Mouse (Mus musculus) liver, embryonic 13.5 days (tissue): ENCODE data around the gene Pex11g. TPM values are rescaled to one million over a fixed set of nuclear protein-coding genes. Genes with fewer than 3 reads are reported as not detected.

Experiments used
- ATAC-seq: fragments of 200-750 bp; cut with Nextera tagmentation; 2 replicates; pipeline ENCODE4 v1.8.0; 2017; ENCODE audit warnings: low read depth, mild to moderate bottlenecking, moderate number of reproducible peaks, moderate library complexity
- DNase-seq: peaks from one replicate; pipeline ENCODE4 v3.0.0; 2022
- H3K27ac ChIP-seq: fragments of 300-500 bp; sonication (generic); 2 replicates; pipeline ENCODE4 v1.5.1; 2015; ENCODE audit warnings: moderate library complexity, mild to moderate bottlenecking, inconsistent platforms
- H3K27me3 ChIP-seq: fragments of 300-500 bp; sonication (generic); 2 replicates; pipeline ENCODE4 v1.6.1; 2015; ENCODE audit warnings: mild to moderate bottlenecking, inconsistent platforms
- H3K36me3 ChIP-seq: fragments of 300-500 bp; sonication (generic); 2 replicates; pipeline ENCODE4 v1.6.1; 2015; ENCODE audit warnings: mild to moderate bottlenecking, inconsistent platforms
- H3K4me1 ChIP-seq: fragments of 300-500 bp; sonication (generic); replicated peaks from 2 replicates; pipeline ENCODE4 v1.6.1; 2015; ENCODE audit warnings: inconsistent platforms
- H3K4me2 ChIP-seq: fragments of 300-500 bp; sonication (generic); 2 replicates; pipeline ENCODE4 v1.6.1; 2015; ENCODE audit warnings: inconsistent platforms, mild to moderate bottlenecking, moderate library complexity
- H3K4me3 ChIP-seq: fragments of 300-500 bp; sonication (generic); replicated peaks from 2 replicates; pipeline ENCODE4 v1.5.1; 2015; ENCODE audit warnings: mild to moderate bottlenecking, inconsistent platforms
- H3K9ac ChIP-seq: fragments of 300-500 bp; sonication (generic); 2 replicates; pipeline ENCODE4 v1.6.1; 2015; ENCODE audit warnings: mild to moderate bottlenecking, inconsistent platforms
- H3K9me3 ChIP-seq: fragments of 300-500 bp; sonication (generic); replicated peaks from 2 replicates; pipeline ENCODE4 v1.6.1; 2016; ENCODE audit warnings: inconsistent platforms
- WGBS: fragments of 180-500 bp; shearing (Covaris S2); methylation state at CpG from one replicate; pipeline ENCODE4 v1.1.7; 2015; ENCODE audit not compliant: insufficient replicate concordance; 5-methylcytosine and 5-hydroxymethylcytosine counted together
- polyA plus RNA-seq: library from polyadenylated mRNA; unstranded; fragments of >200 nt; fragmentation: Nextera tagmentation; extraction: Ambion mirVana; gene quantifications from 2 replicates; pipeline ENCODE4 v1.2.1, GENCODE M21; 2015

Gene Pex11g
- polyA plus RNA-seq, 1 experiment from 2014 or later = 4.8 TPM

- H3K4me3 ChIP-seq = no peak overlapping the region
- H3K36me3 ChIP-seq = 0 out of 2 replicates have a peak, but pooled peaks cover under 1% of the 10 kb centered on the region
- H3K9ac ChIP-seq = no peak overlapping the region
- no peak overlapping the region for H3K4me2 ChIP-seq
- peaks cover 86% of the 10 kb centered on the region for H3K4me1 ChIP-seq
- ATAC-seq (no peak), DNase-seq (no peak)
- no peak overlapping the region for H3K27ac ChIP-seq
- no peaks in the 10 kb centered on the region for H3K9me3 ChIP-seq
- WGBS = 40% methylated on average over 4 of the region's 4 CpGs
- H3K27me3 ChIP-seq = no peaks in the 10 kb centered on the region
These were observed 52.2 kb downstream of the Pex11g start for GRCm38 (mm10) chr8:3415259-3415658.

GRCm38 (mm10) chr8:3414639-3415190 is 52.8 kb downstream of the Pex11g start:
- Histone ChIP-seq H3K4me3 (no peak overlapping the region), H3K36me3 (no peaks in the 10 kb centered on the region), H3K27me3 (no peaks in the 10 kb centered on the region), H3K27ac (no peak overlapping the region), H3K9ac (no peak overlapping the region), H3K4me2 (no peak overlapping the region), H3K9me3 (no peaks in the 10 kb centered on the region), H3K4me1 (peaks cover 90% of the 10 kb centered on the region)
- ATAC-seq (no peak), DNase-seq (no peak)
- 74% methylated on average over 6 of the region's 6 CpGs for WGBS

GRCm38 (mm10) chr8:3412816-3413215 is 54.7 kb downstream of the Pex11g start:
- H3K4me3 ChIP-seq = no peak overlapping the region

GRCm38 (mm10) chr8:3411901-3412301 is 55.6 kb downstream of the Pex11g start:
- H3K4me3 ChIP-seq = no peak overlapping the region
- no peaks in the 10 kb centered on the region for H3K36me3 ChIP-seq
- WGBS = 19% methylated on average over 7 of the region's 7 CpGs
- no peaks in the 10 kb centered on the region for H3K9me3 ChIP-seq
- peak overlapping the region; percentile 10; the same call in 1 of the 2 replicates for H3K9ac ChIP-seq
- H3K4me1 ChIP-seq = peaks cover 94% of the 10 kb centered on the region
- H3K27me3 ChIP-seq = no peaks in the 10 kb centered on the region
- peak overlapping the region; percentile 44 for H3K4me2 ChIP-seq
- peak; percentile 72 for DNase-seq
- H3K27ac ChIP-seq = peak overlapping the region; percentile 77
- peak; percentile 85 for ATAC-seq

More at GRCm38 (mm10) chr8:3412816-3413215, 54.7 kb downstream of the Pex11g start:
- Histone ChIP-seq H3K9ac (no peak overlapping the region), H3K4me1 (peaks cover 94% of the 10 kb centered on the region), H3K9me3 (no peaks in the 10 kb centered on the region), H3K36me3 (no peaks in the 10 kb centered on the region), H3K4me2 (no peak overlapping the region), H3K27me3 (no peaks in the 10 kb centered on the region), H3K27ac (peak overlapping the region; percentile 37; the same call in 1 of the 2 replicates)
- WGBS = 71% methylated on average over 1 of the region's 1 CpGs
- ATAC-seq = no peak
- no peak for DNase-seq

GRCm38 (mm10) chr8:3411085-3411484 is 56.4 kb downstream of the Pex11g start:
- peaks cover 95% of the 10 kb centered on the region for H3K4me1 ChIP-seq
- peak; percentile 41 for ATAC-seq
- no peaks in the 10 kb centered on the region for H3K27me3 ChIP-seq
- H3K36me3 ChIP-seq = no peaks in the 10 kb centered on the region
- H3K9ac ChIP-seq = no peak overlapping the region
- peak overlapping the region; percentile 44 for H3K4me2 ChIP-seq
- peak; percentile 57 for DNase-seq
- H3K4me3 ChIP-seq = no peak overlapping the region
- no peaks in the 10 kb centered on the region for H3K9me3 ChIP-seq
- WGBS = 33% methylated on average over 2 of the region's 2 CpGs
- peak overlapping the region; percentile 77 for H3K27ac ChIP-seq

- 39% methylated on average over 3 of the region's 3 CpGs for WGBS
- peaks cover 60% of the 10 kb centered on the region for H3K4me1 ChIP-seq
- peak overlapping the region; percentile 13 for H3K4me2 ChIP-seq
- H3K9me3 ChIP-seq = no peaks in the 10 kb centered on the region
- H3K27me3 ChIP-seq = no peaks in the 10 kb centered on the region
- DNase-seq (peak; percentile 27), ATAC-seq (peak; percentile 63)
- H3K36me3 ChIP-seq = no peaks in the 10 kb centered on the region
- no peak overlapping the region for H3K27ac ChIP-seq
- no peak overlapping the region for H3K4me3 ChIP-seq
- no peak overlapping the region for H3K9ac ChIP-seq
These were observed 60.1 kb downstream of the Pex11g start for GRCm38 (mm10) chr8:3407417-3407816.

Other genes starting within 250 kb of the Pex11g start
- 12.8 and 13.2 TPM in 2 replicates for gene Insr, start 188.1 kb downstream of the Pex11g start, polyA plus RNA-seq
- gene A430078G23Rik, start 114.3 kb downstream of the Pex11g start, polyA plus RNA-seq = 0.53 and 0.62 TPM in 2 replicates
- gene Arhgef18, start 74.7 kb downstream of the Pex11g start, polyA plus RNA-seq = 2.2 and 2.3 TPM in 2 replicates
- not detected in 2 replicates for gene Tex45, start 3.2 kb upstream of the Pex11g start, polyA plus RNA-seq
- gene Zfp358, start 25.5 kb upstream of the Pex11g start, polyA plus RNA-seq = 4.4 and 5.2 TPM in 2 replicates
- 19.8 and 19.9 TPM in 2 replicates for gene Mcoln1, start 32.8 kb upstream of the Pex11g start, polyA plus RNA-seq
- 10.6 and 12.4 TPM in 2 replicates for gene Pnpla6, start 47.7 kb upstream of the Pex11g start, polyA plus RNA-seq
- 2.5 and 2.8 TPM in 2 replicates for gene C330021F23Rik, start 100.3 kb upstream of the Pex11g start, polyA plus RNA-seq
- 1.3 and 1.4 TPM in 2 replicates for gene Camsap3, start 119.6 kb upstream of the Pex11g start, polyA plus RNA-seq
- 34.9 and 35.3 TPM in 2 replicates for gene Xab2, start 153.6 kb upstream of the Pex11g start, polyA plus RNA-seq
- 93.4 and 99.6 TPM in 2 replicates for gene Pet100, start 153.9 kb upstream of the Pex11g start, polyA plus RNA-seq
- gene Pcp2, start 157.9 kb upstream of the Pex11g start, polyA plus RNA-seq = not detected in 2 replicates
- gene Stxbp2, start 163.3 kb upstream of the Pex11g start, polyA plus RNA-seq = 45.6 and 52.2 TPM in 2 replicates
- gene Retn, start 188.1 kb upstream of the Pex11g start, polyA plus RNA-seq = 0.18 TPM in 1 of 2 replicates, not detected in the other
- 1.4 and 1.6 TPM in 2 replicates for gene Mcemp1, start 198.1 kb upstream of the Pex11g start, polyA plus RNA-seq
- gene Fcor, start 204.7 kb upstream of the Pex11g start, polyA plus RNA-seq = 2.9 and 3.5 TPM in 2 replicates
- 18.6 and 18.7 TPM in 2 replicates for gene Trappc5, start 208.6 kb upstream of the Pex11g start, polyA plus RNA-seq
- gene Fcer2a, start 226.5 kb upstream of the Pex11g start, polyA plus RNA-seq = 0.06 TPM in 1 of 2 replicates, not detected in the other